Mouse (Mus musculus) right cerebral cortex, postnatal 25 days (tissue): Measurements from ENCODE around the gene Tm9sf4.

Source experiments
- DNase-seq: peaks from one replicate; pipeline ENCODE4 v3.0.0; 2022

Gene Tm9sf4

GRCm38 (mm10) chr2:153160844-153161683, at the start of gene Tm9sf4:
Gene Tm9sf4 (plus strand): TSS chr2:153161303.
- peak; percentile 94 for DNase-seq

- DNase-seq, result no peak
Measured at GRCm38 (mm10) chr2:153115679-153116081, 45.4 kb upstream of the Tm9sf4 start.

DNA sequence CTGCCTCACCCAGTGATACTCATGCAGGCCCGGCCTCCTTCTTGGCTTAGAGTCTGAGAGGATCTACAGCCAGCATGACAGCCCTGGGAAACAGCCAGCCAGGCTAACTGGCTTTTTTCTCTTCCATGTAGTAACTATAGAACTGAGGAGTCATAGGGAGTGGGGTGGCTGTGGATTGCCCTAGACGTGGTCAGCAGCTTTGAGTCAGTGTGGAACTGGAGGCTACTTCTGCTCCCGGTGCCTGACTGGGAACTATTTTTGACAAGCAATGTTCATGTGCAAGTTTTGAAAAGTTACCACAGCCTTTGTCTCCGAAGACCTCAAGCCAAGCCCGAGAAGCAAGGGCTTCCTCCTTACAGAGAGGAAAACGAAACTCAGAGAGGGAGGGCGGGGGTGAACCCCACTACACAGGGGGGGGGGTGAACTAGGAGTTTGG, 44.0 kb upstream of the Tm9sf4 start:
- no peak for DNase-seq

DNA sequence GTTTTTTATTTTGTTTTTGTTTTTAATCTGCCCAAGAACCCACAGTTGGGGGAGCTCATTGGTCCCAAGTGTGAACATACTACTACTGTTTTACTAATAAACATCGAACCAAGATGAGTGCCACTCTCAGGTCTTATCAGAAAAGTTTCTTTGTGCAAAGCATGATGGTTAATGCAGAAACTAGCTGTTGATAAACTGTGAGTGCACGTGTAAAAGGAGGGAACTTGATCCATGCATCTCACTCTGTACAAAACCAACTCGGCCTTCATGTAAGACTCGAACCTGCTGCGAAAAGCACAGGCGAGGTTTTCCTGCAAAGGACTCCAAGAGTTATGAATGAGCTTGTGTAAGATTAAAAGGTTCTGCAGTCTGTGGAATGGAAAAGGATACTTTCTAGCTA, 41.6 kb upstream of the Tm9sf4 start:
- no peak for DNase-seq

GRCm38 (mm10) chr2:153120126-153120525, 41.0 kb upstream of the Tm9sf4 start:
- DNase-seq, result no peak

- DNase-seq, result no peak
Measured at GRCm38 (mm10) chr2:153121821-153122615, 39.1 kb upstream of the Tm9sf4 start.

GRCm38 (mm10) chr2:153122701-153123100, 38.4 kb upstream of the Tm9sf4 start:
- DNase-seq, result no peak

GRCm38 (mm10) chr2:153125875-153126274, 35.2 kb upstream of the Tm9sf4 start:
- DNase-seq, result no peak

- DNase-seq, result no peak
Measured at GRCm38 (mm10) chr2:153131019-153131418, 30.1 kb upstream of the Tm9sf4 start.

GRCm38 (mm10) chr2:153134237-153134636, 26.9 kb upstream of the Tm9sf4 start:
- no peak for DNase-seq

DNA sequence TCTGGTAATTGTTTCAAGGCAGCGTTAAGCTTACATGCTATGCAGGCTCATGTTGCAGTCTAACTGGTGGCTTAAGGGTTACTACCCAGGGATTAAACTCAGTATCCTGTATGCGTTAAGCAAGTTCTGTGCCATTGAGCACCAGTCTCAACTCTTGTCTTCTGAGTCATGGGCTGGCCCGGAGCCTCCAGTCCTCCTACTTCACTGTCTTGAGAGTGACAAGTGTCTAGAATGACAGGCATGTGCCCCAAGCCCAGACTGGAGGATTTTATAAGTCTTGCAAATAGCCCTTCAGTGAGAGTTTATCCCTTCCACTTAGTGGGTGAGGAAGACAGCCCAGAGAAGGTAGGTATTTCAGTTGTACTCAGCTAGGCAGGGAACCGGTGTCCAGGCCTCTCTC, 24.9 kb upstream of the Tm9sf4 start:
- no peak for DNase-seq

- no peak for DNase-seq
Measured at GRCm38 (mm10) chr2:153139158-153139557, 21.9 kb upstream of the Tm9sf4 start.

DNA sequence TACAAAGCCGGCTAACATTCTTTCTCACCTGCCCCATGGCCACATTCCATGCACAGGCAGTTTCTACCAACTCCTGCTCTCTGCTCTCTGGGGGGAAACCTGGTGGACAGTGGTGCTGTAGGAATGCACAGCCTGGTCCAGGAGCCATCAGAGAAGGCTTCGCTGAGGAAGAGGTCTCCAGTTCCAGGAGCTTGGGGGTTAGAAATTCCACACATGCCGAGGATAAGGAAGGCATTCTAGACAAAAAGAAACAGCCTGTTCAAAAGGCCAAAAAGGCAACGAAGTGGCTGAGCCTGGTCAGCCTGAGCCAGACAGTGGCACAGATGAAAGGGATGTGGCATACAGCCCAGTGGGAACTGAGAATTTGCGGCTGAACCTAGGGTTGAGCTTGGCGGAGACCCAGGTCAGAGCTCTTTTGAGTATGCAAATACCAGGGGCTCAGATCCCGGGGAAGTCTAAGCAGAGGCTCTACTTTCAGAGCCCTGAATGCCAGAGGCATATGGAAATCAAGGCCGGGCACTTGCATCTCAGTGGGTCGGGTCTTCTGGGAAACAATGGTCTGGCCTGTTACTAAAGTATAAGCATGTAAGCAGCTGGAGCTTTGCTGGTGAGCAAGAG, 21.0 kb upstream of the Tm9sf4 start:
- no peak for DNase-seq

DNA sequence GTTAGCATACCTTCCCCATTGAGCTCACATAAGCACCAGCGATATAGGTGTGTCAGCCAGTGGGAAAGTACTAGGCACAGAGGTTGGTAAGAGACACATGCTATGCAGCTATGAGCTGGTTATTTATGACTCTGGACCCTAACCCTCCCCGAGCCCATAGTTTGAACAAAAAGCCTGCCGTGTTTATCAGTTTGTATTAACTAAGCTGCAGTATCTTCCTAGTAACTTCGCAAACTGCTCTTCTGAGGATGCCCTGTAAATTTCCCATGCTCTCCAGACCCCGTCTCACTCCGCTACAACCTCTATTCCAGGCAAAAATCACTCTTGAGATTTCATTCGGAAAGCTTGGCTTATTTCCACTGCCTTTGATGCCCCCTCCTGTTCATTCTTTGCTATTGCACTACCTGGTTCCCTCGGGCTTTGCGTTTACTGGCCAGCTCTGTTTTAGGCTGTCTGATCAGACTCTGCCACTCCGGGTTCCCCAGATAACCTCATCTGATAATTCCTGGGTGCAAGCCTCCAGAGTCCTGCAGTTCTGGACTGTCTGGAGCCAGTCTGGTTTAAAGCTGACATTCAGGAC, 18.4 kb upstream of the Tm9sf4 start:
- peak; percentile 35 for DNase-seq

DNA sequence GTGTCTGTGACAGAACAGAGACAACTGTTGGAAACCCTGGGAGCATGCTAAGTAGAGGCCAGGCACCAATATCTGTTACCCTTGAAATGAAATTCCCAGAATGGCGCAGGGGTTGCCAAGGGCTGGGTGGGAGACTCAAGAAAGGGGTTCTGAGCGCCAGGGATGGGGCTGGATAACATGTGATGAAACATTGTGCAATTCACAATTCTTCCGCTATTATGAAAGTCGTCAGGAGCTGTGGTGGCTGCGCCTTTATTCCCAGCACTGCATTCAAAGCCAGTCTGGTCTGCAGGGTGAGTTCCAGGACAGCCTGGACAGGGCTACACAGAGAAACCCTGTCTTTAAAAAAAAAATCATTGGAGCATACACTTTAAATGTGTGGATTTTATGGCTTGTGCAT, 15.8 kb upstream of the Tm9sf4 start:
- DNase-seq, result no peak

- no peak for DNase-seq
Measured at GRCm38 (mm10) chr2:153147236-153147635, 13.9 kb upstream of the Tm9sf4 start.

GRCm38 (mm10) chr2:153147715-153148114, 13.4 kb upstream of the Tm9sf4 start:
- DNase-seq, result peak; percentile 58

- DNase-seq, result no peak
Measured at GRCm38 (mm10) chr2:153149742-153150141, 11.4 kb upstream of the Tm9sf4 start.

- DNase-seq, result no peak
Measured at GRCm38 (mm10) chr2:153151026-153151425, 10.1 kb upstream of the Tm9sf4 start.

- DNase-seq, result no peak
Measured at GRCm38 (mm10) chr2:153151926-153152665, 9.0 kb upstream of the Tm9sf4 start.

GRCm38 (mm10) chr2:153153033-153153450, 8.1 kb upstream of the Tm9sf4 start:
- DNase-seq, result no peak

DNA sequence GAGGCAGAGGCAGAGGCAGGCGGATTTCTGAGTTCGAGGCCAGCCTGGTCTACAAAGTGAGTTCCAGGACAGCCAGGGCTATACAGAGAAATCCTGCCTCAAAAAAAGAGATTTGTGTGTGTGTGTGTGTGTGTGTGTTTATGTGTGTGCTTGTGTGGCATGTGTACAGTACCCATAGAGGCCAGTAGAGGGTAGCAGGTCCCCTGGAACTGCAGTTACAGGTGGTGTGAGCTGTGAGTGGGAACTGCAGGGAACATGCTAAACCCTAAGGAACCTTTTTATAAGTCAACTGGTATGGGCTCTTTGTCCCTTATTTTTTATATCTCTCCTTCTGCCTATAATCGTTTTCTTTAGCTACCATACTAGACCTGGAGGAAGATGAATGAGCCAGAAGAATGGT, 3.8 kb upstream of the Tm9sf4 start:
- no peak for DNase-seq
